Mouse (Mus musculus) intestine, postnatal 0 days (tissue): ENCODE data around the gene Exosc6. TPM values are rescaled to one million over a fixed set of nuclear protein-coding genes. Genes with fewer than 3 reads are reported as not detected.
"Not testable (repeated sequence)": the region's sequence is repeated elsewhere in the genome, so short reads cannot be mapped to it uniquely, and the experiment has no call there.

Experiments
- ATAC-seq: fragments of 200-750 bp; cut with Nextera tagmentation; 2 replicates; pipeline ENCODE4 v1.8.0; 2017; ENCODE audit warnings: mild to moderate bottlenecking, moderate TSS enrichment, moderate library complexity
- H3K27ac ChIP-seq: fragments of 300-500 bp; sonication (generic); 2 replicates; pipeline ENCODE4 v1.5.1; 2014; ENCODE audit warnings: mild to moderate bottlenecking, low read depth, low read length, moderate library complexity
- H3K27me3 ChIP-seq: fragments of 300-500 bp; sonication (generic); replicated peaks from 2 replicates; pipeline ENCODE4 v1.6.1; 2014; ENCODE audit warnings: low read length, mixed read lengths; ENCODE audit not compliant: control insufficient read depth, insufficient read depth
- H3K36me3 ChIP-seq: fragments of 300-500 bp; sonication (generic); 2 replicates; pipeline ENCODE4 v1.6.1; 2014; ENCODE audit warnings: mild to moderate bottlenecking, moderate library complexity; ENCODE audit not compliant: control insufficient read depth, insufficient read depth
- H3K4me1 ChIP-seq: fragments of 300-500 bp; sonication (generic); replicated peaks from 2 replicates; pipeline ENCODE4 v1.6.1; 2014; ENCODE audit warnings: antibody characterized with exemption, low read length, mixed read lengths; ENCODE audit not compliant: control insufficient read depth, insufficient read depth
- H3K4me2 ChIP-seq: fragments of 300-500 bp; sonication (generic); replicated peaks from 2 replicates; pipeline ENCODE4 v1.6.1; 2014; ENCODE audit warnings: low read depth, mild to moderate bottlenecking, moderate library complexity
- H3K4me3 ChIP-seq: fragments of 300-500 bp; sonication (generic); 2 replicates; pipeline ENCODE4 v1.5.1; 2014; ENCODE audit warnings: low read depth, low read length
- H3K9ac ChIP-seq: fragments of 300-500 bp; sonication (generic); 2 replicates; pipeline ENCODE4 v1.6.1; 2014; ENCODE audit warnings: mild to moderate bottlenecking, low read depth, low read length
- H3K9me3 ChIP-seq: fragments of 300-500 bp; sonication (generic); 2 replicates; pipeline ENCODE4 v1.6.1; 2016; ENCODE audit warnings: mixed run types; ENCODE audit not compliant: control insufficient read depth
- CTCF ChIP-seq: sonication (generic); IDR thresholded peaks from 2 replicates; pipeline ENCODE4 v1.5.1; 2016; ENCODE audit warnings: low read depth, mild to moderate bottlenecking, control low read depth, antibody characterized with exemption, moderate library complexity
- WGBS: fragments of 180-500 bp; shearing (Covaris S2); extraction: QIAGEN DNeasy Blood & Tissue Kit; methylation state at CpG from one replicate; pipeline ENCODE4 v1.1.7; 2014; 5-methylcytosine and 5-hydroxymethylcytosine counted together
- polyA plus RNA-seq: library from polyadenylated mRNA; unstranded; fragments of >200 nt; fragmentation: Nextera tagmentation; extraction: Ambion mirVana; gene quantifications from 2 replicates; pipeline ENCODE4 v1.2.1, GENCODE M21; 2015

Gene Exosc6
- 7.3 and 8.4 TPM in 2 replicates for polyA plus RNA-seq

GRCm38 (mm10) chr8:111056158-111056663, at the start of gene Exosc6:
Gene Exosc6, plus strand, starts transcription at chr8:111056339.
- WGBS: under 1% methylated on average over 63 of the region's 68 CpGs
- Histone ChIP-seq H3K9me3 (no peaks in the 10 kb centered on the region), H3K4me3 (peak within 1 kb of the TSS; percentile 91), H3K4me1 (peaks cover 6% of the 10 kb centered on the region; the same call in 1 of the 2 replicates), H3K4me2 (peak within 1 kb of the TSS; percentile 91), H3K9ac (peak within 1 kb of the TSS; percentile 75), H3K27me3 (no peaks in the 10 kb centered on the region), H3K36me3 (peaks cover 45% of the 10 kb centered on the region), H3K27ac (peak within 1 kb of the TSS; percentile 73)
- ATAC-seq: peak; percentile 91
- peak; percentile 98 for TF ChIP-seq CTCF

- not testable (repeated sequence) for ATAC-seq, H3K4me1 ChIP-seq, H3K4me3 ChIP-seq, H3K4me2 ChIP-seq, H3K27ac ChIP-seq, H3K9ac ChIP-seq, H3K9me3 ChIP-seq, H3K27me3 ChIP-seq
- peaks cover 36% of the 10 kb centered on the region for H3K36me3 ChIP-seq
- WGBS: 87% methylated on average over 8 of the region's 10 CpGs
These were observed 45.7 kb upstream of the Exosc6 start for GRCm38 (mm10) chr8:111010230-111010991.

GRCm38 (mm10) chr8:111026609-111027008, 29.5 kb upstream of the Exosc6 start:
- H3K4me1 ChIP-seq, H3K9ac ChIP-seq, ATAC-seq, H3K27ac ChIP-seq, H3K36me3 ChIP-seq, H3K4me3 ChIP-seq, H3K4me2 ChIP-seq, H3K9me3 ChIP-seq, H3K27me3 ChIP-seq: not testable (repeated sequence)
- WGBS: 80% methylated on average over 1 of the region's 2 CpGs

DNA sequence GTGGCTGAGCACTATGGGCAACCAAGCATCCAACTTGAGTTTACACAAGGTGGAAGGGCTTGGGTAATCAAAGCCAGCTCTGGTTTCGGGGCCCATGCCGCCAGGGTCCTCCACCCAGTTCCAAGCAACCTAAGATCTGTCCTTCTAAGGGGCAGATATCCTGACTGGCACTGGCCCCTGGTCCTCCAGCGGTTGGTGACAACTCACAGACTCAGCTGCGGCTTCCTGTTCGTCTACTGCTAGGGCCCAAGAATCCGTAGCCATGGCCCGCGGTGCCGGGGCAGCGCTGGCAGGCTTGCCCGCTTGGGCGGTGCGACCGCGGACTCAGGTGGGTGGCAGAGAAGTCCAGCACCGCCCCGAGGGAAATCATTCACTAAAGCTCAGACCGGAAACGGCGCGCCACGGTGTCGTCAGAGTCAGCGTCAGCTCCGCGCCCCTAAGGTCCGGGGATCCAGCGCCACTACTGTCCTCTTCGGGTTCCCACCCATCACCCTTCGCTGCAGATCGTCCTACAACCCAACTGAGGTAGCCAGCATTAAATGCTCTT, 28.7 kb upstream of the Exosc6 start:
- peaks cover 4% of the 10 kb centered on the region; the same call in 1 of the 2 replicates for H3K4me1 ChIP-seq
- H3K27ac ChIP-seq: peak overlapping the region; percentile 75
- no peak for TF ChIP-seq CTCF
- peak; percentile 93 for ATAC-seq
- no peaks in the 10 kb centered on the region for H3K27me3 ChIP-seq
- no peaks in the 10 kb centered on the region for H3K9me3 ChIP-seq
- peak overlapping the region; percentile 76 for H3K9ac ChIP-seq
- no peaks in the 10 kb centered on the region; the same call in 1 of the 2 replicates for H3K36me3 ChIP-seq
- WGBS: under 1% methylated on average over 31 of the region's 31 CpGs
- peak overlapping the region; percentile 69 for H3K4me3 ChIP-seq
- H3K4me2 ChIP-seq: peak overlapping the region; percentile 80

DNA sequence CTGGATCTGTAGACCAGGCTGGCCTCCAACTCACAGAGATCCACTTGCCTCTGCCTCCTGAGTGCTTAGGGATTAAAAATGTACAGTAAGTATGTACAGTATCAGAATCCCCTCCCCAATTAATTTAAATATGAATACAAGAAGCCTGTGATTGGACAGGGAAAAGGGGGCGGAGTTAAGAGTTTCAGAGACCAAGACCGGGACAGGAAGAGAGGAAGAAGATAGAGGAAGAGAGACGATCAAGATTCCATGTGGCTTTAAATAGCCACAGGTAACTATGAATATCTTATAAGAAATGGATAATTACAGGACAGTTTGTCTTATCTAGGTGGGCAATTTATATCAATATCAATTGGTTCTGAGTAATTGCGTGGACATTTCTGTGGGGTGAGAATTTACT, 26.6 kb upstream of the Exosc6 start:
- no peak overlapping the region for H3K9ac ChIP-seq
- 44% methylated on average over 4 of the region's 4 CpGs for WGBS

GRCm38 (mm10) chr8:111030045-111030444, 26.1 kb upstream of the Exosc6 start:
- no peak overlapping the region for H3K27ac ChIP-seq
- H3K27me3 ChIP-seq: no peaks in the 10 kb centered on the region
- ATAC-seq: no peak
- H3K4me2 ChIP-seq: peak overlapping the region; percentile 48
- no peak overlapping the region for H3K9ac ChIP-seq
- H3K4me1 ChIP-seq: peaks cover 4% of the 10 kb centered on the region; the same call in 1 of the 2 replicates
- no peaks in the 10 kb centered on the region for H3K9me3 ChIP-seq
- no peak for TF ChIP-seq CTCF
- 73% methylated on average over 6 of the region's 6 CpGs for WGBS
- no peaks in the 10 kb centered on the region; the same call in 1 of the 2 replicates for H3K36me3 ChIP-seq
- H3K4me3 ChIP-seq: peak overlapping the region; percentile 21

More for the DNA sequence above, 26.6 kb upstream of the Exosc6 start:
- no peaks in the 10 kb centered on the region for H3K27me3 ChIP-seq
- no peaks in the 10 kb centered on the region; the same call in 1 of the 2 replicates for H3K36me3 ChIP-seq
- H3K4me1 ChIP-seq: peaks cover 4% of the 10 kb centered on the region; the same call in 1 of the 2 replicates
- ATAC-seq: no peak
- H3K9me3 ChIP-seq: no peaks in the 10 kb centered on the region
- no peak overlapping the region for H3K27ac ChIP-seq
- H3K4me2 ChIP-seq: peak overlapping the region; percentile 48
- TF ChIP-seq CTCF: no peak
- H3K4me3 ChIP-seq: peak overlapping the region; percentile 21
